Mouse (Mus musculus): ENCODE results near the gene Bad.

GRCm38 (mm10) chr19:6920741-6921636 is 20.7 kb upstream of the Bad start:
- TF ChIP-seq CTCF (IDR thresholded peaks at IDR 0.05; ENCODE audit: low read depth) = peak; percentile 37
- no peak for TF ChIP-seq EP300 (IDR thresholded peaks at IDR 0.05; ENCODE audit: low read depth)

Data from liver, embryonic 14.5 days (tissue).